Mouse (Mus musculus) MEL (cell line): ENCODE data around the gene Rps27rt. TPM values are rescaled to one million over a fixed set of nuclear protein-coding genes. Genes with fewer than 3 reads are reported as not detected.
"Not testable (repeated sequence)": the region's sequence is repeated elsewhere in the genome, so short reads cannot be mapped to it uniquely, and the experiment has no call there.

Source experiments
- DNase-seq: peaks from one replicate; pipeline ENCODE4 v3.0.0; 2011; ENCODE audit warnings: low read depth, low spot score
- H3K27ac ChIP-seq: 2 replicates; pipeline ENCODE4 v1.5.1; 2012; ENCODE audit warnings: low read depth, mild to moderate bottlenecking, control low read depth, low read length, moderate library complexity; ENCODE audit not compliant: control insufficient read depth
- H3K27me3 ChIP-seq, 2 experiments: fragments of 150-350 bp in 1 of 2; sonication (generic) in 1 of 2; 2 replicates each; pipeline ENCODE4 v1.6.1; 2012; ENCODE audit warnings: low read length in 2 of 2, mild to moderate bottlenecking in 2 of 2, improper control_type of control experiment in 1 of 2, moderate library complexity in 1 of 2; ENCODE audit not compliant: insufficient read depth in 2 of 2, control insufficient read depth in 1 of 2
- H3K36me3 ChIP-seq, 2 experiments: 2 replicates each; pipeline ENCODE4 v1.6.1; 2012 to 2014; ENCODE audit warnings: low read length in 2 of 2, improper control_type of control experiment in 1 of 2, inconsistent platforms in 1 of 2, mild to moderate bottlenecking in 1 of 2; ENCODE audit not compliant: insufficient read depth in 2 of 2, control insufficient read depth in 1 of 2
- H3K4me1 ChIP-seq, 2 experiments: fragments of 150-350 bp in 1 of 2; sonication (generic) in 1 of 2; 2 replicates each; pipeline ENCODE4 v1.6.1; 2012; ENCODE audit warnings: low read length in 2 of 2, improper control_type of control experiment in 1 of 2, mild to moderate bottlenecking in 1 of 2; ENCODE audit not compliant: insufficient read depth in 2 of 2, control insufficient read depth in 1 of 2
- H3K4me3 ChIP-seq, 2 experiments: fragments of 150-350 bp in 1 of 2; sonication (generic) in 1 of 2; 2 replicates each; pipeline ENCODE4 v1.5.1; 2012; ENCODE audit warnings: low read depth in 2 of 2, low read length in 2 of 2, mild to moderate bottlenecking in 2 of 2, moderate library complexity in 2 of 2, control low read depth in 1 of 2, improper control_type of control experiment in 1 of 2; ENCODE audit not compliant: control insufficient read depth in 1 of 2, insufficient read depth in 1 of 2
- H3K79me2 ChIP-seq: 2 replicates; pipeline ENCODE4 v1.6.1; 2012; ENCODE audit warnings: mild to moderate bottlenecking, low read length, moderate library complexity; ENCODE audit not compliant: control insufficient read depth, poor library complexity, insufficient read depth
- H3K9ac ChIP-seq: 2 replicates; pipeline ENCODE4 v1.6.1; 2012; ENCODE audit warnings: low read depth, mild to moderate bottlenecking, control low read depth, low read length, moderate library complexity; ENCODE audit not compliant: control insufficient read depth, poor library complexity, severe bottlenecking
- H3K9me3 ChIP-seq: fragments of 150-350 bp; sonication (generic); replicated peaks from 2 replicates; pipeline ENCODE4 v1.6.1; 2012; ENCODE audit warnings: mild to moderate bottlenecking, low read length, improper control_type of control experiment, moderate library complexity; ENCODE audit not compliant: insufficient read depth
- ELF1 ChIP-seq: IDR thresholded peaks from 2 replicates; pipeline ENCODE4 v1.6.1; 2014; ENCODE audit warnings: low read depth, mild to moderate bottlenecking, inconsistent platforms, low read length, improper control_type of control experiment, moderate library complexity
- GATA1 ChIP-seq: IDR thresholded peaks from 2 replicates; pipeline ENCODE4 v1.6.1; 2011; ENCODE audit warnings: low read depth, low read length, improper control_type of control experiment
- MAFK ChIP-seq: IDR thresholded peaks from 2 replicates; pipeline ENCODE4 v1.6.1; 2011; ENCODE audit warnings: low read depth, mild to moderate bottlenecking, low read length, improper control_type of control experiment, borderline replicate concordance
- MAZ ChIP-seq: IDR thresholded peaks from 2 replicates; pipeline ENCODE4 v1.6.1; 2012; ENCODE audit warnings: low read depth, mild to moderate bottlenecking, inconsistent platforms, low read length, improper control_type of control experiment
- MXI1 ChIP-seq: IDR thresholded peaks from 2 replicates; pipeline ENCODE4 v1.6.1; 2011; ENCODE audit warnings: mild to moderate bottlenecking, low read depth, low read length, improper control_type of control experiment
- NELFE ChIP-seq: IDR thresholded peaks from 2 replicates; pipeline ENCODE4 v1.6.1; 2011; ENCODE audit warnings: low read depth, low read length, improper control_type of control experiment
- RAD21 ChIP-seq: IDR thresholded peaks from 2 replicates; pipeline ENCODE4 v1.6.1; 2011; ENCODE audit warnings: mild to moderate bottlenecking, low read depth, low read length, improper control_type of control experiment
- RCOR1 ChIP-seq: IDR thresholded peaks from 2 replicates; pipeline ENCODE4 v1.6.1; 2012; ENCODE audit warnings: low read depth, mild to moderate bottlenecking, inconsistent platforms, low read length, improper control_type of control experiment
- SIN3A ChIP-seq: IDR thresholded peaks from 2 replicates; pipeline ENCODE4 v1.6.1; 2012; ENCODE audit warnings: low read length, improper control_type of control experiment, inconsistent platforms
- TAL1 ChIP-seq: IDR thresholded peaks from 2 replicates; pipeline ENCODE4 v1.6.1; 2012; ENCODE audit warnings: mild to moderate bottlenecking, inconsistent platforms, low read length, moderate library complexity, mixed read lengths
- TCF12 ChIP-seq: IDR thresholded peaks from 2 replicates; pipeline ENCODE4 v1.6.1; 2014; ENCODE audit warnings: low read depth, mild to moderate bottlenecking, inconsistent platforms, low read length, improper control_type of control experiment, moderate library complexity
- USF1 ChIP-seq: IDR thresholded peaks from 2 replicates; pipeline ENCODE4 v1.6.1; 2014; ENCODE audit warnings: low read depth, mild to moderate bottlenecking, inconsistent platforms, low read length, improper control_type of control experiment, moderate library complexity
- USF2 ChIP-seq, 2 experiments: IDR thresholded peaks; 2 replicates each; pipeline ENCODE4 v1.6.1; 2011 to 2012; ENCODE audit warnings: improper control_type of control experiment in 2 of 2, low read length in 2 of 2, borderline replicate concordance in 1 of 2, inconsistent platforms in 1 of 2, low read depth in 1 of 2, mild to moderate bottlenecking in 1 of 2; ENCODE audit not compliant: insufficient read depth in 1 of 2
- ZC3H11A ChIP-seq: IDR thresholded peaks from 2 replicates; pipeline ENCODE4 v1.6.1; 2012; ENCODE audit warnings: low read depth, mild to moderate bottlenecking, inconsistent platforms, low read length, improper control_type of control experiment
- polyA plus RNA-seq, 2 experiments: library from polyadenylated mRNA; stranded (reverse) in 1 of 2; unstranded in 1 of 2; fragments of >175 nt in 1 of 2; fragments of >200 nt in 1 of 2; gene quantifications; 2 replicates each; pipeline versions ENCODE4 v1.2.1 to v1.2.4; 2012; ENCODE audit warnings: low replicate concordance in 2 of 2, low read depth in 1 of 2; ENCODE audit not compliant: insufficient read length in 2 of 2, insufficient read depth in 1 of 2, missing spikeins in 1 of 2
- total RNA-seq: library from RNA; depleted of rRNA; stranded (reverse); fragments of 300-350 nt; gene quantifications from 2 replicates; pipeline ENCODE4 v1.2.3, GENCODE M21; 2012

Rps27rt gene
- total and polyA plus RNA-seq, 3 experiments = 61.8 to 338 TPM; not detected in 1

DNA sequence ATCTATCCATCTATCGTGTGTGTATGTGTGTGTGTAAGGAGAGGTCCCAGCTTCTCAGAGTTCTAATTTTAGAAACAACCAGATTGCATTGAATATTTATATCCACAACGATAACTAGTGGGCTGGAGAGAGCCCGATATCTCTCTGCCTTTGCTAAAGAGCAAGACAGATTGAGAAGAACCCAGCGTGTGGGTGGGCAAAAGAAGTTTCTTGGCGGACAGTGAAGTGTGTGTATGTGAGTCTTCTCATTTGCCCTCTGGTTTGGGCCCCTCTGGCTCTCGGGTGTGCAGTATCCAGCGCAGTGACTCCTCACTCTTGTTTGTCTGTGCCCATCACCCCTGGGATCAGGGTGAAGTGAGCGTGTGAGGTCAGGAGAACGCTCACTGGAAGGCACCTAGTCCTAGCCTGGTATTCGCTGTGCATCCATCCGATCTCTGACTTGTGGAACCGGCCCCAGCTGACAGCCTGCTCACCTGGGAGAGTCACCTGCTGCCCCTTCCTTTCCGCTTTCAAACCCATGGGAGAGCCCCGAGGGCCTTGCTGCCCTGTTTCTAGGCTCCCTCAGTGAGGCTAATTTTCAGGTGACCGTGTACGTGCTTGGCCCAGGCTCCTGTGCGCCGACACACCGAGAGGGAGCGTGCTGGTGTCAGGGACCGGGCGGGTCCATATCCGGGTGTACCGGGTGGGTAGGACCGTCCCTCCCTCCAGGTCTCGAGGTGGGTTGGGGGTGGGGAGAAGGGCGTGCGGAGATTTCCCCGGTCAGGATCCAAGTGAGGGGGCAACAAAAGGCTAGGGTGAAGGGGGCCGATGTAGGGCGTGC lies 4.9 kb downstream of the Rps27rt start:
- Histone ChIP-seq H3K4me1 (no peaks in the 10 kb centered on the region), H3K9me3 (no peaks in the 10 kb centered on the region), H3K36me3 (no peaks in the 10 kb centered on the region), H3K27me3 (no peaks in the 10 kb centered on the region), H3K9ac (no peak overlapping the region), H3K79me2 (no peaks in the 10 kb centered on the region), H3K27ac (no peak overlapping the region), H3K4me3 (no peak overlapping the region)
- DNase-seq = no peak
- TF ChIP-seq USF2 (IDR thresholded peaks at IDR 0.05; ENCODE audit: borderline replicate concordance in 1 of 2, insufficient read depth in 1 of 2, low read depth in 1 of 2, low read length in 2 of 2) (no peak), RCOR1 (no peak), SIN3A (no peak), USF1 (no peak), GATA1 (no peak), TCF12 (no peak), ELF1 (no peak), ZC3H11A (no peak), MAFK (no peak), MXI1 (no peak), MAZ (no peak), NELFE (no peak)

DNA sequence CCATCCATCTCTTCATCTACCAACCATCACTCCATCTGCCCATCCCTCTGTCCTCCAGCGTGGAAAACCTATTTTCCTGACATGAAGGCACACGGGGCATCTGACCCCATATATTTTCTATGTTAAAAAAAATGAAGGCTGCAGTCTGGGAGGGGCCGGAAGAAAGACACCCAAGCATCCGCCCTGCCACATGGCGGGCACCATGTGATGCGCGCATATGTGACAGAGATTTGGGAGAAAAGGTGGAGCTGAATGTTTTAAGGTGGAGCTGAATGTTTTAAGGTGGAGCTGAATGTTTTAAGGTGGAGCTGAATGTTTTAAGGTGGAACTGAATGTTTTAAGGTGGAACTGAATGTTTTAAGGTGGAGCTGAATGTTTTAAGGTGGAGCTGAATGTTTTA lies 16.3 kb downstream of the Rps27rt start:
- H3K9ac ChIP-seq, H3K4me1 ChIP-seq, H3K27ac ChIP-seq, H3K36me3 ChIP-seq, H3K4me3 ChIP-seq, H3K27me3 ChIP-seq, H3K79me2 ChIP-seq, H3K9me3 ChIP-seq, DNase-seq: not testable (repeated sequence)

DNA sequence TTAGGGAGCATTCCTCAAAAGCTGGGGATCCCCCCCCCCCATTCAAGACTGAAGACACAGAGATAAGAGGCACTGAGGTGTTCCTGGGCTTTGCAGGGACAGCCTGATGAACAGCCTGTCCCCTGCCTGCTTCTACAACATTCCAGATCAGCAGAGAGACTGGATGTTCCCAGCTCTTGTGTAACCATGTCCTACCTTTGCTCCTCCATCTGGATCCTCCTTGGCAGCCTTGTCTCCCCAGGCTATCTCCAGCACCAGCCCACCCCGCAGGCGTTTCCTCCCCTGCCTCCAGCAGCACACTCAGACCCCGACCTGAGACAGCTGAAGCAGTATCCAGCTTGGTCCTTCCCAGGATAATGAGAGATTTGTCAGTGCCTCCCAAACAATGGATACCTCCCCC lies 18.4 kb downstream of the Rps27rt start:
- Histone ChIP-seq H3K9me3 (no peaks in the 10 kb centered on the region), H3K4me1 (no peaks in the 10 kb centered on the region), H3K36me3 (no peaks in the 10 kb centered on the region), H3K27me3 (no peaks in the 10 kb centered on the region), H3K79me2 (no peaks in the 10 kb centered on the region), H3K9ac (no peak overlapping the region), H3K4me3 (no peak overlapping the region), H3K27ac (no peak overlapping the region)
- DNase-seq = no peak
- TF ChIP-seq TAL1 (no peak), RAD21 (no peak)
